Mouse (Mus musculus): ENCODE measurements around the gene Zfp839. TPM values are rescaled to one million over a fixed set of nuclear protein-coding genes. Genes with fewer than 3 reads are reported as not detected.

Gene Zfp839
- total RNA-seq (2023), result 3.6 and 5.0 TPM in 2 replicates

GRCm38 (mm10) chr12:110850010-110850928, at the start of gene Zfp839:
Gene Zfp839 (plus strand): TSS chr12:110850253.

GRCm38 (mm10) chr12:110840348-110841198, 9.5 kb upstream of the Zfp839 start, which contains the start of gene Mok:
Gene Mok (minus strand): TSS chr12:110840939.

DNA sequence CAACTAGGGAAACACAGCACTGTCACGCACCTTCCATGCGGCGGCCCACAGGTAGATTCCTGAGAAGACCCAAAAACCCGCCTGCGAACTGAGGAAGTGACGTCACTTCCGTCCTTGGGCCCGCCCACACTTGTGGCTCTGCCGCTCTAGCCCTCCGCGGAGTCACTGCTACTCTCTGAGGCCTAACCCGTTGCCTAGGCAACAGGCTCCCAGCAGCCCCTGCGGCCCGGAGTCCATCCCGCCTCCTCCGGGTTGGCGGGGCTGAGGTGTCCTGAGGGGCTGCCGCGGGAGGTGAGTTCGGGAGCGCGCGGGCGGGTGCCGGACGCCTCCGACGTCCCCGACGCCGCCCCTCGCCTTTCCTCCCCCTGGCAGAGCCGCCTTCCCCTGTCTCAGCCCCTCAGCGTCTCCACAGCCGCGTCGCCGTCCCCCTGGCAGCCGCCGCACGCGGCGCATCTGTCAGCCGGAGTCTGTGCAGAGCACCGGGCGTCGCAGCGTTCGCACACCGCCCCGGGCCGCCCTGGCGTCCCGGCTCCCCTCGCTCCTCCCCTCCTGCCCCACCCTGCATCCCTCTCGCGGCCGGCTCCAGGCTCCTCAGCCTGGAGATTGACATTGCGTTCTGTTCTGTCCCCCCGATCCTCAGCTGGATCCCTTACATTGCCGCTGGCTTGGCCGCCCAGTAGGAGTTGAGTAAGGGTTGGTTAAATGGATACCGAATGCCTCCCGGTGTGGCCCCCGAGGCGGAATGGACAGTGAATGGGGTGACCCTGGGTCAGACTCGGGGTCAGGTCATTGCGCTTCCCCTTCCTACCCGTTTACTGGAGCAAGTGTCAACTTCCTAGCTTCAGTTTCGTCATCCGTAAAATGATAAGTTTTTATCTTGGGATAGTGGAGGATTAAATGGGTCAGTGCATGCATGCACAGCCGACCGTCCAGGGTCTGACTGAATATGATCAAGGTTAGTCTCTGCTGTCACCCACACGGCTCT, 39.3 kb downstream of the Zfp839 start, which contains the start of the genes Cinp and Tecpr2:
TSS of gene Cinp (minus strand) at position 110 of the 985 bp plus-strand sequence.
TSS of gene Tecpr2 (plus strand) at position 229 of the 985 bp plus-strand sequence.

Other genes with a start within 250 kb of the Zfp839 start
- gene Dync1h1, start 248.8 kb upstream of the Zfp839 start, total RNA-seq (2023), result 82.6 and 96.2 TPM in 2 replicates
- not detected in 2 replicates for gene 1700001K19Rik, start 167.6 kb upstream of the Zfp839 start, total RNA-seq (2023)
- 204 and 235 TPM in 2 replicates for gene Hsp90aa1, start 147.5 kb upstream of the Zfp839 start, total RNA-seq (2023)
- gene Wdr20, start 112.3 kb upstream of the Zfp839 start, total RNA-seq (2023), result 53.2 and 66.0 TPM in 2 replicates
- gene Mok, start 9.3 kb upstream of the Zfp839 start, total RNA-seq (2023), result 0.32 and 0.35 TPM in 2 replicates
- 10.5 and 13.5 TPM in 2 replicates for gene Cinp, start 38.9 kb downstream of the Zfp839 start, total RNA-seq (2023)
- 5.4 and 9.8 TPM in 2 replicates for gene Tecpr2, start 39.0 kb downstream of the Zfp839 start, total RNA-seq (2023)
- 30.8 and 40.5 TPM in 2 replicates for gene Ankrd9, start 128.8 kb downstream of the Zfp839 start, total RNA-seq (2023)
- 39.5 and 45.7 TPM in 2 replicates for gene Rcor1, start 189.1 kb downstream of the Zfp839 start, total RNA-seq (2023)

All from neutrophil, adult 65 days (primary cell).